Mouse (Mus musculus) ZHBTc4 (cell line): ENCODE results near the gene 1700102P08Rik.

Source experiments
- DNase-seq: peaks from one replicate; pipeline ENCODE4 v3.0.0-alpha.2; 2011; ENCODE audit warnings: low read depth, low spot score

The 1700102P08Rik gene

DNA sequence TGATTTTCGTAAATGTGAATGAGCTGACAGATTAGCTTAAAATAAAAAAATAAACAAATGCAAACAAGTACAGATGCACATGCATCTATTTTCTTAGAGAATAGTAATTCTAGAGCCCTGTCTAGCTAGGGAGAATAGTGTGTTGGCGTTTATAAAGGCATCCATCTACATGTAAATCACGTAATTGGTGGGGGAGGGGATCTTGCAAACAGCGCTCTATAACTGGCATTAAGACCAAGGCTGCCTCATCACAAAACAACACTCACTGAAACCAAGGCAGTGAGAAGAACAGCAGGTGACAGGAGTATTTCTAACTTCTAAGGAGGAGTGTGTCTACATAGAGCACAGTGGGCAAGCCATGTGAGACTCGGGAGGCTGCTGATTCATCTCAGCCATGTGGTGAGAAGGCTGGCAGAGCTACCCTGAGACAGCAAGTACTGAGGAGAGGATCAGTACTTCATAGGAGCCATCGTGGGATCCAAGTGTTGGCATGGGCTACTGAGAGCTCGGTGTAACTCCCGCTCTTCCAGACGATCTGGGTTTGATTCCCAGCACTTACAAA lies 18.9 kb downstream of the 1700102P08Rik start:
- DNase-seq, result no peak

DNA sequence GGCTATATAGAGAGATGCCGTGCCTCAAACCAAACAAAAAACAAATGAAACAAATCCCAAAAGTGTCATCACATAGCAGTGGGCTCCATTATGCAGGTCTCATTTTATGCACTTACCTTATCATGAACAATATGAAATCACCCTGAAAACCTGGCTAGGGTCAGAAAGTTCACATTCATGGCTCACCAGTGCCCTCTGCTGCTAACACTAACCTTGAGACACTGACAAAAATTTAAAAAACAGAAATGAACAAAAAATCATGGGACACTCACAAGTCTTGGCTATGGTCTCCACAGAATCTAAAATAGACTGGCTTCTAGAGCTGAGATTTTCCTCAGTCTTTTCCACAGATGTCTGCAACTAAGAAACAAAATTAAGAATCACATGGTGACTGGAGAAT lies 19.6 kb downstream of the 1700102P08Rik start:
- DNase-seq, result no peak

DNA sequence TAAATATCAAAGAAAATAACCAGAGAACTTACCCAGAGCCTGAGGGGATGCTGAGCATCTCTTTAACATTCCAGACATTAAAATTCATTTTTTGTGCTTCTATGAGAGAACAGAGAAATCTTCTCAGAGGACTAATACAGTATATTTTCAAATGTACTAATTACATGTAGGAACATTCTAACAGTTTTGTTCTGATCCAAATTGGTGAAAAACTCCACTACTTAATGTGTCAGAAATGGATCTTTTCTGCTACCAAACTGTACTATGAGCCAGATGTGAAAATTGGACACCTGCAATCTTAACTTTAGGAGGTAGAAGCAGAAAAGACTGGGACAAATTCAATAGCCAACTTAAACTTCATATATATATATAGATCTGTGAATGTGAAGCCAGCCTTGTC lies 35.8 kb downstream of the 1700102P08Rik start, which contains the start of gene Ccdc36:
TSS of gene Ccdc36 (minus strand) at position 101 of the 400 bp plus-strand sequence.
- DNase-seq, result no peak

DNA sequence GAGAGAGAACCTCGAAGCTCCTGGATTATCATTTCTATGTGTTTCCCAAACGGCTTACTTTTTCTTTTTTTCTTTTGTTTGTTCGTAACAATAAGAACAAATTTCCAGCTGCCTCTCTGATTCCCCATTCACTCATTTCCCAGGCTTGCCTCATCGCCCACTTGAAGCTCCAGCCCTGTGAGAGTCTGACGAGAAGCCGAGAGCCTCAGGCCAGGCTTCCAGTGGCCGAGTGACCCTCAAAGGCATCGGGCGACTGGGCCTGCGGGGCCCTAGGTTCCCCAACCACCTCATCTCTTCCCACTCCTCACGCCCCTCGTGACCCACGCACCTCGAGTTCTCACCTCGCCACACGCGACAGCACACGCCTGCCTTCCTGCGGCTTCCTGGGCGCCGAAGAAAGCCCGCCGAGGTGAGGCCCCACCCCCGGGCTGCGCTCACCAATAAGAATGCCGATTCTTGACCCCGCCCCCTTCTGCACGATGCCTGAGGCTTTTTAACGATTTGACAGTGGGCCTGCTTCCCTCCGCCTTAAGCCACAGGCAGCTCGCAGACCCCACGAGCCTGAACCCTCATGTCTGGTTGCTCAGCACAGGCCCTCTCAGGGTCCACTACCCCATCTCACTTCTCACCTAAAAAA lies 38.9 kb downstream of the 1700102P08Rik start:
- peak; percentile 93 for DNase-seq

DNA sequence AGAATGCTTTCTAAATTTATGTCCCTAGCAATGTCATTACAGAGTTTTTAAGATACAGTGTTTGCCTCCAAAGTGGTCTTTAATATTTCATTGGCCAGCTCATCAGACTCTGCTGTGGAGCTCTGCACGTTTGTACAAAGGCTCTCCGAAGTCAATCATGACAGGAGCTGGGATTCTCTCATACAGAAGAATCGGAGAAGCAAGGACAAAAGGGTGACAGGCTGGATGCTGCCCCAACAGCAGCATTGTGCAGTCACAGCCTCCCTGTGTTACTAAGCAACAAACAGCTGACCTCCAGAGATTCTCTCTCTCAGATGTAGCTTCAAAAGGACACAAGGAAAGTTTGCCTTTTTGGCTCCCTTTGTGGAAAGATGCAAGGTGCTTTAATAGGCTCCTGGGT lies 43.6 kb downstream of the 1700102P08Rik start, which contains the start of gene BC048562:
TSS of gene BC048562 (plus strand) at position 301 of the 400 bp plus-strand sequence.
- DNase-seq, result no peak

DNA sequence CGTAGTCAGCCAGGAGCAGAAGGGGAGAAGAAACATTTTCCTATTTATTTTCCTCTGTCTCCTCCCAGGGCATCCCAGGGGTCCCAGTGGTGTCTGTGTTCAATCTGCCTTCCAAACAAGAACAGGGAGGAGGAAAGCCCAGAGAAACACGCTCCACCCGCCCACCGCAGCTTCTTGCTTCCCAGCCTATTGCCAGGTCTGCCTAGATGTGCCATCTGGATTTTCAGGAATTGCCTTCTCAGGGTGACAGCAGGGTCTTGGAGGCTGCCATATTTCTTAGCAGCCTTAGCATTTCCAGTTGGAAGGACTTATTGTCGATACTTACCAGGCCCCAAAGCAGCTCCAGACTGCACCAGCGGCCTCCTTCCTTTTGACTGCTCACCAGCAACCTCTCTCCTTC lies 46.6 kb downstream of the 1700102P08Rik start:
- no peak for DNase-seq

DNA sequence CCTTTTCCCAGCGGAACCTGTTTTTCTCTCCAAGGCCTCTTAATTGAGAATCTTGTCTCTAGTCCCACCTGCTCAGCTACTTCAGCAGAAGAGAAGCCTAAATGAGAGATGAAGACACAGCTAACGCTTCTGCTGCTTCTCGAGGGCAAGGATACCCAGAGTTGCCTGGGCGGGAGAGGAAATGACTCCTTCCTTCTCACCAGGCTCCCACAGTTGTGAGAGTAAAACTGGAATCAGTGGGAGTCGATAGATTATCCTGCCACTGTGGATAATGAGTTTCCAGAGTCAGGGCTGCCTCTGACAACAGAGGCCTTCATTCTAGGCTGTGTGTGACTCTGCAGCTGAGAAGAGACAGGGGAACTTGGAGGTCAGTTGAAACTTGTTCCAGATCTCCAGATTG lies 47.9 kb downstream of the 1700102P08Rik start:
- no peak for DNase-seq

DNA sequence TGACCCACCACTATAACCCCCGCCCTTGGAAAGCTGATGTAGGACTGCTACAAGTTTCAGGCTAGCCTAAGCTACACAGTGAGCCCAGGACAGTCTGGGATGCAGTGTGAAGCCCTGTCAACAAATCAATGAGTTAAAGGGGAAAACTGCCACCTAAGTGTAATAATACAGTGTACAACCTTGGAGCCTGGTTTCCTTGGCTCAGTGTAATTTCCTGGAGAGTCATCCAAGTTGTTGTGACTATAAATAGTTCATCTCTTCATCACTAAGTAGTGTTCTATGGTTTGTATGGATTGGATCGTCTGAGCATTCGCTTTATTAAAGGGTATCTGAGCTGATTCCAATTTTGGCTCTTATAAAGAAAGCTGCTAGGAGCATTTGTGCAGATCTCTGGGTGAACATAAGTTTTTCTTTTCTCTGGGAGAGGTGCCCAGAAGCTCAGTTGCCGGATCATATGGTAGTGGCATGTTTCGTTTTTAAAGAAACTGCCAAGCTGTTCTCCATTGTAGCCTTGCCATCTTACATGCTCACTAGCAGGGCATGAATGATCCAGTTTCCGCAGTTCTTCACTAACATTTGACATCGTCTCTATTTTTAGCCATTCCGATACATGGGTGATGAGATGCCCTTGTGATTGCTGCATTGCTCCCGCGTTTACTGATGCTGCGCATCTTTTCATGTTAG lies 48.8 kb downstream of the 1700102P08Rik start:
- DNase-seq, result no peak

DNA sequence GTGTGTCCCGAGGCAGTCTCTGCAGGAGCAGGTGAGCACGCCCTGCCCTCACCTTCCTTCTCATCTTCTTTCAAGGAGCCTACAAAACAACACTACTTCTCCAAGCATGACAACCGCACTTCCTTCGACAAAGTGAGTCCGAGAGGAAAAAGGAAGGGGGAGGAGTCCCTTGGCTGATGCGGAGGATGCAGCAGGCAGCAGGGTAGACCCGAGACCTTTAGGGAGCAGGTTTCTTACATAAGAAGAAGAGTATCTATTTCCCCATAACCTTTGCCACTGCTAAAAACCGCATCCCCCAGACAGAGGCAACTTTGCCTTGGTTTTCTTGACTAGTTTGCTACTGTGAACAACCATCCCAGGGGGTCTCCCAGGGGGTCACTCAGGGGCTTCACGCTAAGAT lies 52.5 kb downstream of the 1700102P08Rik start:
- no peak for DNase-seq

DNA sequence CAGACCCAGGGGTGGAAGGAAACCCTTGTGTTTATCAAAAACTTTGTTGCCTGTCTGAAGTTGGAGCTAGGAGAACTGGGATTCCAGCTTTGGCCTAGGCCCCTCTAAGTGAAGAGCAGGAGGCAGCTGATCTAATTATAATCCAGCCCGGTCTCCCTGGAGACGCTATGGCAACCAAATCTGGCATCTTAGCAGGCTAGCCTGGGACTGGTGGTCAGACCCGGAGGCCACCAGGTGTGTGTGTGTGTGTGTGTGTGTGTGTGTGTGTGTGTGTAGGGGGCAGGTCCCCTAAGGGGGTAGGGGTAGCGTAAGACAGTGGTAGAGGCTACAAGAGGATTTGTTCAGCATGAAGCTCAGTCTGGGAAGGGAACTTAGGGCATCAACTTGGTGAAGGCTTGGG lies 57.3 kb downstream of the 1700102P08Rik start:
- DNase-seq, result peak; percentile 41

DNA sequence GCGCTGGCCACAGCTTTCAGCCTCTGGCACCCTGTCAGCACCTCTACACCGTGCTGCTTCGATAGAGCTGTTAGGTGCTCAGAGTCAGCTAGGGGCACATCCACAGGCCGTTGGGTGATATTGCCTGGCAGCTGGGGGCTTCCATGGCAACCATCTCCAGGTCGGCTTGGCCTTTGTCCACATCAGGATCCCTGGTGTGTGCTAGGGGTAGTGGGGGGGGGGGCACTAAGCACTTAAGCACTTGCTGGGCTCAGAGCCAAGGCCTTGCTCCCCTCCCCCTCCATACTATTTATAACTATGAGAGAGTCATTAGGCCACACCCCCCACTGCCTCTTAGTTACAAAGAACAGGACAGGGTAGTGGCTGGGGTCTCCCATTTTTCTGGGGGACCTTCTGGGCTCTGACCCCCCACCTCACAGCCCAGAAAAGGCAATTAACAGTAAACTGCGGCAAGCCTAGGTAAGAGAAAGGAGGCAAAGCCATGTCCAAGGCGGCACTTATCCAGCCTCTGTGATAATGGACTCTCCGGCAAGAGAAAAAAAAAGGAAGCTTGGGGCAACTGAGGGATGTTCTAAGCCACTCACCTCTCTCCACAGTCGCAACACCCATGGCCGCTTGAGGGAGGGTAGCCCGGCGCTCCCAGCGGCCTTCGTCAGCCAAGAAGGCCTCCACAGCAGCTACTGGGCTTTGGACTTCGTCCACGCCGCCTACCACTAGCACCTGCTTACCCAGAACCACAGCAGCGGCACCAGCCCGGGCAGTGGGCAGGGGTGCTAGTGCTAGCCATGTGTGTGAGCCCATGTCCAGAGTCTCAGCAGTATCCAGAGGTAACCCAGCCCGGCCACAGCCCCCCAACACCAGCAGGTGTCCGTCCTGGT lies 57.9 kb downstream of the 1700102P08Rik start:
- no peak for DNase-seq

DNA sequence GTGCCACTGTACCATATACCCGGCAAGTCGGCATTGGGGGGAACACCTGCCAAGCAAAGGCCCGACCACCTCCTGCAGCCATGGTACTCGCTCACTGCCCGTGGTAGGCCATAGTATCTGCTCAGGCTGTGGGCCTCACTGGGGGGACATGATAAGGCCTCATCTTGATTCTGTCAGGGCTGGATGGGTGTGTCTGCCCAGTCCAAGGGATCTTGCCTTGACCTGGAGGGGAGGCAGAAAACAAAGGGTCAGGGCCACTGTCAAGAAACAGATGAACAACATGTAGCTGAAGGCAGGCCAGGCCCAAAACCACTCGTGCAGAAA lies 58.5 kb downstream of the 1700102P08Rik start:
- no peak for DNase-seq

DNA sequence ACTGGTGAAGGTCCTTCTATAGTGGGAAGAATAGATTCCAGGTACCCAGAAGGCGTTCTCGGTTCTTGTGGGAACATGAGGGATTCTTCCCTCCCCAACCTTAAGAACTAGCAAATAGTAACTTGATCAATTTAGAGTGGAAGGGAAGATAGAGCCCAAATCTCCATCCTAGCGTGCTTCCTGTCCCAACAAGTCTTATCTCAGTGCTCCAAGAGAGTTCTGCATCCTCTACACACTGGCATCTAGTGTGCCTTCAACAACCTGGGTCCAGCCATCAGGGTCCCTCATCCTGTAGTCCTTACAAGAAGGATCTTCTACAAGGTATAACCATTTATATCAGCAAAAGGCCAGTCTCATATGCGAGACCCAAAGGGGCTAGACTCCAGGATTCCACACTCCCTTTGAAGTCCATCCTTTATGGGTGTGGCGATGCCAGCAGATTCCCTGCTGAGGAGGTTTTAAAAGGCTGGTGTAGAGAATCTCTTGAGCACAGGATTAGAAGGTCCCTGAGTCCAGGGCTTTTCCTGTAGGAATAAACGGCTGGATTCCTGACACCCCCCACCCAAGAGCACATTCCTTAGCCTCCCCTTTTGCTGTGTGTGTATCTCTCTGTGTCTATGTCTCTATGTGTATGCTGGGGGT lies 59.0 kb downstream of the 1700102P08Rik start:
- peak; percentile 61 for DNase-seq

DNA sequence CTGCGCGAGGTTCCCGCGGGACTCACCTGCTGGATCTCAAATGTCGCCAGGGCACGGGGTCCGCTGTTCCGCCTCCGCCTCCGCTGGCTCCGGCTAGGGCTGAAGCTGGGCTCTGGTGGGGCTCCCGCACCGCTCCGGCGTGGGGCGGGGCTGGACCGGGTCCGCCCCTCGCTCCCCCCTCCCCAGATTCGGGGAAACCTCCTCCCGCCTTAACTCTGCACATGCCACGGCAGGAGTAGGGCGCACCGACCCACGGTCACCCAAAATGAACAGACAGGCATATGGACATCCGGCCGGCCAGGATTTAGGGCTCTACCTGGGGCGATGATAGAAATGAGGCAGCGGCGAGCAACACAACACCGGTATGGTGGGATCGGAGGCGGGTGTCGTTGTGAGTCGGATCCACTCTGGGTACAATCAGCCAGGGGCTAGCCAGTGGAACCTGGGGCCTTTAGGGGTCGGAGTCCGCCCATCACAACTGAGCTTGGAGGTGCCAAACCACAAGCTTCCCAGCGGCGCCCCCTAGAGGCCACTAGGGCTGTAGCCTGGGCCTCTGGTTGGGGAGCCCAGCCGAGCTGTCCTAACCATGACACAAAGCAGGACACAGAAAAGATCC lies 59.8 kb downstream of the 1700102P08Rik start:
- DNase-seq, result peak; percentile 90

DNA sequence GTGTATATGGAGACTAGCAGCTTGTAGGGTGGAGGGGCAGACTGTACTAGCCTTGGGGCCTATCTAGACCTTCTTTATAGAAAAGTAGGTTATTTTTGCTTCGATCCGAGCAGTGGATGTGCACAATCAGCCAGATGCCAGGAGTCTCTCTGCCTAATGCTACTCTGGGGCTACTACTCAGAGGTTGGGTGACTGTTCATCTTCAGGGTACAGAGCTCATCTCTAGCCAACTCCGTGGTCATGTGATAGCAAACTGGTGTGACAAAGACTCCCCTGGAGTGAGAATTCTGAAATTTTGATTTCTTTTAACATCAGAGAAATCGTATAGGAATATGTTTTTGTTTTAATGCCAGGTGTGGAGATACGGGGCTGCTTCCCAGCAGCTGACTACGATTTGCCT lies 60.3 kb downstream of the 1700102P08Rik start:
- DNase-seq, result no peak

DNA sequence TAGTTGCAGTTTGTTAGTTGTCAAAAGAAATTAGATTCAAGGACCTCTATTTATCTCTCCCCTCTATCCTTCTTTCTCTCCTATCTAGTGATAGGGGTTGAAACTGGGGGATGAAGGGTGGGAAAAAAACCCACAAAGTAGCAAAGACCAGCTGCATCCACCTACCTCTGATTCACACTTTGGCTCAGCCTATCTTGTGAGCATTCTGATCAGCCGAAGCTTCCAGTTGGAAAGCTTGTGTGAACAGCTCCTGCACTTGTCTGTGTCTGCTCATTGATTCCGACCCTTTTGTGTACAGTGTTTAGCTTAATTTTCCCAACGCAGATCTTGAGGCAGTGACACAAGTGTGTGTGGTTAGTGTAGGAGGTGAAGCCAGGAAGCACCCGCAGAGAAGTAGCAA lies 60.9 kb downstream of the 1700102P08Rik start:
- no peak for DNase-seq

DNA sequence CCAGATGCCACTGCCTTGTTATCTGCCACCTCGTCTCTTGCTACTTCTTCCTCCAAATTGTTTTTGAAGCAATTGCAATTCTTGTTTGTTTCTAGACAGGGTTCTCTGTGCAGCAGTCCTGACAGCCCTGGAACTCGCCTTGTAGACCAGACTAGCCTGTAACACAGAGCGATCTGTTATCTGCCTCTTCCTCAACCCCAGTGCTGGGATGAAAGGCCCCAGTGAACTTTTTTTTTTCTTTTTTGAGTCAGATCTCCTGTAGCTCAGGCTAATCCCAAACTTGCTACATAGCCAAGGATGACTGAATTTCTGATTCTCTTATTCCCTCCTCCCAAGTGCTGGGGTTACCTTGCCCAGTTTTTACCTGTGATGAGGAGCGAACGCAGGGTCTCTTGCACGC lies 61.8 kb downstream of the 1700102P08Rik start:
- DNase-seq, result no peak

DNA sequence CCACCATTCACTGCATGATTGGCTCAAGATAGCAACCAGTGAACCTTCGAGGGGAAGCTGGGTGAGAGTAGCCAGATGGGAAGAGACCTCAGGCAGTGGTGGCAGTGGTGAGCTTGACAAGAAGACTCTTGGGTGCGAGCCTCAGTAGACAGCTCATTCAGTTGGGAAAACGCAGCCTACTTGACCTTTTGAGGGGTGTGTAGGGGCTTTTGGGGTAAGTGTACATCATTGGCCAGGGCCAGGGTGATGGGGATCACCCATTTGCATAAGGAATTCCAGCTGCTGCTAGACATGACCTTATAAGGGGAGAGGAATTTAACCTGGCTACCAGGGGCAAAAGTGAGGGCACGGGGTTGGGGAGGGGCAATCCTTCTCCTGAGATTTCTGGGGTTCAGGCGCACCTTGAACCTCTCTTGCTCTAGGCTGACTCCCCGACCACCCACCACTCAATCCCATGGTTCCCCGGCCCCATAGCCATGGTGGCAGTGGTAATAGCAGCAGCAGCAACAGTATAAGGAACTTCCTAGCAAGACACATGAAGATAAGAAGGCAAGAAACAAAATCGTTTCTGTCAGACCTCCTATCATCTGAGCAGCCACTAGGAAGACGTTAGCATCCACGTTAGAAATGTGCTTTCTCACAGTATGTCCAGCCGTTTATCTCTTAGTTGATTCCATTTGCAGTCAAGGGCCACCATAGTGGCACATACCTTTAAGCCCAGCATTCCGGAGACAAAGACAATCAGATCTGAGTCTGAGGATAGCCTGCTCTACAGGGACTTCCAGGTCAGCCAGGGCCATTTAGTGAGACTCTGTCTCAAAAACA lies 63.4 kb downstream of the 1700102P08Rik start:
- no peak for DNase-seq

DNA sequence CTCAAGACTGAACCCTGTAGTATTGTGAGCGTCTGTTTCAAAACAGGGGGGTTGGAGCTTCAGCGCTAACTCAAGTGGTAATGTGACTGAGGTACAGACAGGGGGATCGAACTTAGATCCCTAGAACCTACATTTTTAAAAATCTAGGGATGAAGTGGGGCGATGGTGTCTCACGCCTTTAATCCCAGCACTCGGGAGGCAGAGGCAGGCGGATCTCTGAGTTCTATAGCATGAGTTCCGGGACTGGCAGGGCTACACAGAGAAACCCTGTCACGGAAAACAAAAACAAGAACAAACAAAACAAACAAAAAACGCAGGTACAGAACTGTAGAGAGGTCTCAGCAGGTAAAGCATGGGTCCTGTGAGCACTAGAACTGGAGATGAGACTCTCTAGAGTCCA lies 64.3 kb downstream of the 1700102P08Rik start:
- no peak for DNase-seq

DNA sequence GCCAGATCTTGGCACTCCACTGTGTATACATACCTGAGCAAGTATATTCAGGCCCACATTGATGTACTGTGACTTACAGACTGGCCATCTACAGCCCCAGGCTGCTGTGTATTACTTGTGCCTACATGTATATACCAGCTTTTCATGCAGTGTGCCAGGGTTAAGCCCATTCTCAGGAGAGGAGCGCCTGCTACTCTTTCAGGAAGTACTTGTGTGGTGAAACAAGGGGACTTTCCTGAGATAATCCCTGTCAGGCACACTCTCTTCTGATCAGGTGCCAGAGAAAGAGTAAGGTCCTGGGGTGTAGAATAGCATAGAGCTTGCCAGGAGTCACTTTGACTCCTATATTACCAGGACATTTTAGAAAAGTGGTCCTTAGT lies 67.3 kb downstream of the 1700102P08Rik start:
- DNase-seq, result no peak
